Mouse (Mus musculus) G1E (cell line): ENCODE measurements at regions not wholly inside any gene's neighbourhood (a gene's known extent, or its start where the extent isn't known, plus 50 kb on each side); places are given as distances from the start of the nearest gene placed in this dataset.

Experiments used
- CTCF ChIP-seq: IDR thresholded peaks from 2 replicates; pipeline ENCODE4 v1.5.1; 2012; ENCODE audit warnings: low read depth, low read length, inconsistent platforms, mixed read lengths
- GATA1 ChIP-seq: IDR thresholded peaks from 2 replicates; pipeline ENCODE4 v1.6.1; 2012; ENCODE audit warnings: borderline replicate concordance, low read length, inconsistent platforms, mixed read lengths
- GATA2 ChIP-seq: IDR thresholded peaks from 2 replicates; pipeline ENCODE4 v1.6.1; 2012; ENCODE audit warnings: low read depth, low read length, inconsistent platforms, borderline replicate concordance
- POLR2AphosphoS5 ChIP-seq: IDR thresholded peaks from 2 replicates; pipeline ENCODE4 v1.6.1; 2012; ENCODE audit warnings: low read depth, low read length, inconsistent platforms; ENCODE audit not compliant: insufficient replicate concordance
- TAL1 ChIP-seq: conservative IDR thresholded peaks from 2 replicates; pipeline ENCODE4 v1.6.1; 2012; ENCODE audit warnings: low read depth, low read length, inconsistent platforms, mixed read lengths

- TF ChIP-seq CTCF (no peak), GATA1 (no peak), TAL1 (no peak), GATA2 (no peak), POLR2AphosphoS5 (peak; percentile 54; the same call in 1 of the 2 replicates)
Measured at GRCm38 (mm10) chr10:9161597-9161996, 275.7 kb upstream of the Sash1 start.
